Mouse (Mus musculus): ENCODE results near the gene Agt. TPM values are rescaled to one million over a fixed set of nuclear protein-coding genes. Genes with fewer than 3 reads are reported as not detected.

The Agt gene
- polyA plus RNA-seq, 1 experiment, result 231 TPM

DNA sequence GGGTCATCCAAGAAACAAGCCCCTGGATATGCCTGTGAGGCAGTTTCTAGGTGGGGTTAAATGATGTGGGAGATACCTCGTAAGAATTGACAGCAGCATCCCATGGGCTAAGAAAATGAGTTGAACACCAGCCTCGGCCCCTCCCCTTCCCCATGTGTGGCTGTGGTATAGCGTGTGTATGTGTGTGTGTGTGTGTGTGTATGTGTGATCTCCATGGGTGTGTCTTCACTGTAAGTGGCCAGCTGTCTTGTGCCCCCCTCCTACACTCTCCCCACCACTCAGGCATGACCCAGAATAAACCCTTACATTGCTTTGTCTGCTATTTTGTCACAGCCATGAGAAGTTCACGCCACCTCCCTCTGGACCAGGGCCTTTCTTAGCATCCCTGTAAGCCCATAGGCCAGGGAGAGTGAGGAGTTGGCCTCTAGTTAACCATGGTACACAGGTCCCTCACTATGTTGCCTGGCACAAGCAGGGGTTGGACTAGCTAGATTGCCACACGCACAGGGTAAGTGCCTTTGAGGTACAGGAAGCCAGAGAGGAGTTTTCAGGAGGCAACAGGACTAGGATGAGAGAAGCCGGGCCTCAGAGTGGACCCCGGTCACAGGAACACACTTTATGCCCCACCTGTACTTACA, 14.3 kb downstream of the Agt start:
- Histone ChIP-seq H3K4me1 (ENCODE audit: control insufficient read depth, insufficient read depth, low read length) (no peaks in the 10 kb centered on the region), H3K27me3 (ENCODE audit: control insufficient read depth, insufficient read depth, low read length) (no peaks in the 10 kb centered on the region), H3K27ac (ENCODE audit: control insufficient read depth, insufficient read depth, low read depth, low read length) (no peak overlapping the region), H3K4me3 (ENCODE audit: control insufficient read depth, low read depth, low read length) (no peak overlapping the region), H3K36me3 (ENCODE audit: control insufficient read depth, insufficient read depth, low read length) (no peaks in the 10 kb centered on the region)
- no peak for TF ChIP-seq POLR2A (IDR thresholded peaks at IDR 0.05; ENCODE audit: control insufficient read depth, low read depth, low read length)
- TF ChIP-seq CTCF (IDR thresholded peaks at IDR 0.05; ENCODE audit: control insufficient read depth, insufficient read depth, insufficient replicate concordance, low read depth, low read length), result no peak

DNA sequence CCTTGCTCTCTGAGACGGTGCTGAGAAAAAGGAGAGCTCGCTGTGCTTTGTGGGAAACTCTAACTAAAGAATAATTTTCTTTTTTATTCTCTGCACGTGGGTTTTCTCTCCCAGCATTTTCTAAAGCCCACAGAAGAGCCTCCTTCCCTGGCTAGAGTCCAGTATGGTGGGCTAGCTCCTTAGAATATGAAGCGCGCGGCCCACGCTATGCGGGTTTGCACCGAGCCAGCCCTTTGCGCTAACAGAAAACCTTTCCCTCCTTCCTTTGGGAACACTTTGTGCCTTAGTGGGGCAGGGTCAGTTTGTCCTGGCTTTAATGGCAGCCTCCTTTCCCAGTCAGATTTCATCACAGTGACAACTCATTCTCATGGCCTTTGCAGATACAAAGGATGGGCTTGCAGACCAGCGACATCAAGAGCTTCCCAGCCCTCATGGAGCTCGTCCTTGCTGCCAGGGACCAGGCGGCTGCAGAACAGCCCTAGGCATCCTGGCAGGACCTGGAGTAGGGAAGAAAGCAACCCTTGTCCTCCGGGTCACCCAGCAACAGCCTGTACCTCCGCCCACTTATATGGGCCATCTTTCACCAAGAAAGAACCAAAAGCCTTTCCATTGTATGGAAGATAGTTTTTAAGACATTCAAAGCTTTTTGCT, 18.4 kb downstream of the Agt start:
- TF ChIP-seq CTCF (IDR thresholded peaks at IDR 0.05; ENCODE audit: control insufficient read depth, insufficient read depth, insufficient replicate concordance, low read depth, low read length) (no peak), POLR2A (IDR thresholded peaks at IDR 0.05; ENCODE audit: control insufficient read depth, low read depth, low read length) (no peak)
- Histone ChIP-seq H3K27ac (ENCODE audit: control insufficient read depth, insufficient read depth, low read depth, low read length) (no peak overlapping the region), H3K4me1 (ENCODE audit: control insufficient read depth, insufficient read depth, low read length) (no peaks in the 10 kb centered on the region), H3K36me3 (ENCODE audit: control insufficient read depth, insufficient read depth, low read length) (peaks cover 2% of the 10 kb centered on the region; the same call in 1 of the 2 replicates), H3K27me3 (ENCODE audit: control insufficient read depth, insufficient read depth, low read length) (no peaks in the 10 kb centered on the region), H3K4me3 (ENCODE audit: control insufficient read depth, low read depth, low read length) (no peak overlapping the region)

DNA sequence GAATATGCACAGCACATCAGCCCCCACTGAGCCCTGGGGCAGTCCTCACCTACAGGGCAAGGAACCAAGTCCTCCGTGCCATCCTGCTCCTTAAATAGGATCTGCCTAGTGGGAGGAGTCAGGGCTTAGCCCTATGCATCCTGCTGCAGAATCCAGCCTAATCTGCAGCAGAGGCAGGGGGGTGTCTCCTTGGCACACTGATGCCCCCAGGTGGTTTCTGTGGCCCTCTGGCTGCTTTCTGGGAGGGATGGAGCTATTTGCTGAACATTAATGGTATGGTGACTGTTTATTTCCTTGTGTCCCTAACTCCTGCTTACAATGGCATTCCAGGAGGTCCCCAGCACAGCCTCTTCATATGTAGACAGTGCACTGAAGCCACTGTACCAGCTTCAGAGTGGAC, 21.3 kb downstream of the Agt start:
- Histone ChIP-seq H3K27me3 (ENCODE audit: control insufficient read depth, insufficient read depth, low read length) (no peaks in the 10 kb centered on the region), H3K36me3 (ENCODE audit: control insufficient read depth, insufficient read depth, low read length) (peaks cover 7% of the 10 kb centered on the region; the same call in 1 of the 2 replicates), H3K4me3 (ENCODE audit: control insufficient read depth, low read depth, low read length) (no peak overlapping the region), H3K4me1 (ENCODE audit: control insufficient read depth, insufficient read depth, low read length) (no peaks in the 10 kb centered on the region), H3K27ac (ENCODE audit: control insufficient read depth, insufficient read depth, low read depth, low read length) (no peak overlapping the region)
- TF ChIP-seq CTCF (IDR thresholded peaks at IDR 0.05; ENCODE audit: control insufficient read depth, insufficient read depth, insufficient replicate concordance, low read depth, low read length), result no peak
- TF ChIP-seq POLR2A (IDR thresholded peaks at IDR 0.05; ENCODE audit: control insufficient read depth, low read depth, low read length), result no peak

DNA sequence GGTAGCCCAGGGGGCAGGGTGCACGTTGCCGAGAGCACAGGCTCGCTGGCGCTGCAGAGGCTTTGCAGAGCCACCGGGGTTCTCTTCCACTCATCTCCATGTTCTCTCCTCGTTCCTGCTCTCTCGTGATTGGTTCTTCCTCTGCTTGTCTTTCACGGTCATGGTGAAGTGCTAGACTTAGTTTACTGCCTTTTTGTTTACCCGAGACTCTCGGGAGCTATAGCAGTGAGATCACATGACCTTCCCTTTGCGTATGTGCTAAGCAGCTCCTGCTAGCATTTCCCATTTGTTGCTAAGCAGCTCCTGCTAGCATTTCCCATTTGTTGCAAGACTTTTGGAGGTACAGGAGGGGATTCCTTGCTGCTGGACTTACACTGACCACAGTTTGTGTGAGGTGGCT, 22.2 kb downstream of the Agt start:
- H3K36me3 ChIP-seq (ENCODE audit: control insufficient read depth, insufficient read depth, low read length), result peaks cover 7% of the 10 kb centered on the region; the same call in 1 of the 2 replicates
- H3K4me3 ChIP-seq (ENCODE audit: control insufficient read depth, low read depth, low read length), result no peak overlapping the region
- no peaks in the 10 kb centered on the region for H3K27me3 ChIP-seq (ENCODE audit: control insufficient read depth, insufficient read depth, low read length)
- TF ChIP-seq CTCF (IDR thresholded peaks at IDR 0.05; ENCODE audit: control insufficient read depth, insufficient read depth, insufficient replicate concordance, low read depth, low read length) (no peak), POLR2A (IDR thresholded peaks at IDR 0.05; ENCODE audit: control insufficient read depth, low read depth, low read length) (no peak)
- no peaks in the 10 kb centered on the region for H3K4me1 ChIP-seq (ENCODE audit: control insufficient read depth, insufficient read depth, low read length)
- H3K27ac ChIP-seq (ENCODE audit: control insufficient read depth, insufficient read depth, low read depth, low read length), result no peak overlapping the region

DNA sequence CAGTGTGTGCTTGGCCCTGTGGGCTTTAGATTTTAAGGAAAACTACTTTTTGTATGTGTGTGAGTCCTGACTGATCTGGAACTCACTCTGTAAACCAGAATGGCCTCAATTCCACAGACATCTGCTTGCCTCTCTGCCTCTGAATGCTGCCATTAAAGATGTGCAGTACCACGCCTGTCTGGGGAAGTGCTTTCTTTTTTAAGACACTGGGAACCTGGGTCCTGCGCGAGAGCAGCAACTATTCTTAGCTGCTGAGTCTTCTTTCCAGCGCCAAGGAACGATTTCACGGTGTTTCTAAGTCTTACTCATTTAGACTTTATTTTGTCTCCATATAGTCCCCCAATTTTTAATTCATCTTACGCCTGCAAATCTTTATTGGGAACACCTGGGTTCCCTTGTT, 22.7 kb downstream of the Agt start:
- Histone ChIP-seq H3K36me3 (ENCODE audit: control insufficient read depth, insufficient read depth, low read length) (peaks cover 7% of the 10 kb centered on the region; the same call in 1 of the 2 replicates), H3K27ac (ENCODE audit: control insufficient read depth, insufficient read depth, low read depth, low read length) (no peak overlapping the region), H3K27me3 (ENCODE audit: control insufficient read depth, insufficient read depth, low read length) (no peaks in the 10 kb centered on the region), H3K4me1 (ENCODE audit: control insufficient read depth, insufficient read depth, low read length) (no peaks in the 10 kb centered on the region), H3K4me3 (ENCODE audit: control insufficient read depth, low read depth, low read length) (no peak overlapping the region)
- TF ChIP-seq POLR2A (IDR thresholded peaks at IDR 0.05; ENCODE audit: control insufficient read depth, low read depth, low read length), result no peak
- no peak for TF ChIP-seq CTCF (IDR thresholded peaks at IDR 0.05; ENCODE audit: control insufficient read depth, insufficient read depth, insufficient replicate concordance, low read depth, low read length)

DNA sequence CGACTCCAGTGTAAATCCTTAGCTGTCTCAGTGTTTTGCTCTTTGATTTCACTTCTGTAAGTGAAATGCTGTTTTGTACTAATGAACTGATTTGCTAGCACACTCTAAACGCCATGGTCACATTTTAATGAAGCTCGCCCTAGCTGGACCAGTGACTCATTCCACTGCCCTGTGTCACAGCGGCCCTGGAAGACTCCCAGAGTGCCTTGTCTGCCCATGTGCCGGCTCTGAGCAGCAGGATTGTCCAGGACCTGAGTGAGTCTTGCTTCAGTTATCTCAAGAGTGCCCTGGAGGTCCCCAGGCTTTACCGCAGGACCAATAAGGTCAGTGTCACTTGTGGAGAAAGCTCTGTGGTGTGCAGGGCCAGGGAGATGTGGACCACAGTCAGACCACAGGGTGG, 23.1 kb downstream of the Agt start:
- no peak for TF ChIP-seq CTCF (IDR thresholded peaks at IDR 0.05; ENCODE audit: control insufficient read depth, insufficient read depth, insufficient replicate concordance, low read depth, low read length)
- no peak for TF ChIP-seq POLR2A (IDR thresholded peaks at IDR 0.05; ENCODE audit: control insufficient read depth, low read depth, low read length)
- H3K4me1 ChIP-seq (ENCODE audit: control insufficient read depth, insufficient read depth, low read length), result no peaks in the 10 kb centered on the region
- peaks cover 10% of the 10 kb centered on the region; the same call in 1 of the 2 replicates for H3K36me3 ChIP-seq (ENCODE audit: control insufficient read depth, insufficient read depth, low read length)
- no peak overlapping the region for H3K27ac ChIP-seq (ENCODE audit: control insufficient read depth, insufficient read depth, low read depth, low read length)
- H3K4me3 ChIP-seq (ENCODE audit: control insufficient read depth, low read depth, low read length), result no peak overlapping the region
- H3K27me3 ChIP-seq (ENCODE audit: control insufficient read depth, insufficient read depth, low read length), result no peaks in the 10 kb centered on the region

DNA sequence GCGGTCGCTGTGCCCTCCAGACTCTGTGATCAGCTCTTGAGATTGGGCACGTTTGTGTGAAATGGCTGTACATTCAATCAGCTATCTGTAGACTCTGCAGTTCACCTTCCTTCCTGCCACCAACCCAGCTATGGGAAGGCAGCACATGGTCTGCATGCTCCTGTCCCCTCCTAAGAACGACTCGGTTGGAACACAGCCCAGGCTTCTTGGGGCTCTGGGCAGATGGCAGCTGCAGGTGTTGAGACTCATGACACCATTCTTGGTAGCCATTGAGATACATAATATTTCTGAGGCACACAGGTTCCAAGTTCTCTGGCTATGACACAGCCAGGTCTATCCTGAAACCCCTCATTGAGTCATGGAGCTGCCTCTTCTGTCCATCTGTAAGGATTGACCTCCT, 26.2 kb downstream of the Agt start:
- Histone ChIP-seq H3K36me3 (ENCODE audit: control insufficient read depth, insufficient read depth, low read length) (peaks cover 9% of the 10 kb centered on the region), H3K27me3 (ENCODE audit: control insufficient read depth, insufficient read depth, low read length) (no peaks in the 10 kb centered on the region), H3K4me1 (ENCODE audit: control insufficient read depth, insufficient read depth, low read length) (no peaks in the 10 kb centered on the region), H3K4me3 (ENCODE audit: control insufficient read depth, low read depth, low read length) (no peak overlapping the region), H3K27ac (ENCODE audit: control insufficient read depth, insufficient read depth, low read depth, low read length) (no peak overlapping the region)
- TF ChIP-seq CTCF (IDR thresholded peaks at IDR 0.05; ENCODE audit: control insufficient read depth, insufficient read depth, insufficient replicate concordance, low read depth, low read length), result no peak
- no peak for TF ChIP-seq POLR2A (IDR thresholded peaks at IDR 0.05; ENCODE audit: control insufficient read depth, low read depth, low read length)
